Mouse (Mus musculus) limb, embryonic 14.5 days (tissue): Measurements from ENCODE around the gene Lama4. TPM values are rescaled to one million over a fixed set of nuclear protein-coding genes. Genes with fewer than 3 reads are reported as not detected.

ENCODE experiments used
- ATAC-seq: fragments of 200-750 bp; cut with Nextera tagmentation; 2 replicates; pipeline ENCODE4 v1.8.0; 2017; ENCODE audit warnings: low read depth, moderate number of reproducible peaks, moderate TSS enrichment; ENCODE audit not compliant: low FRiP score
- DNase-seq: peaks from one replicate; pipeline ENCODE4 v3.0.0-alpha.2; 2015; ENCODE audit warnings: low spot score
- H3K27ac ChIP-seq: fragments of 300-500 bp; sonication (generic); replicated peaks from 2 replicates; pipeline ENCODE4 v1.5.1; 2014; ENCODE audit warnings: low read depth, mild to moderate bottlenecking, low read length, moderate library complexity, mixed read lengths
- H3K27me3 ChIP-seq: fragments of 300-500 bp; sonication (generic); 2 replicates; pipeline ENCODE4 v1.6.1; 2014; ENCODE audit warnings: low read length, mixed read lengths; ENCODE audit not compliant: control insufficient read depth, insufficient read depth
- H3K36me3 ChIP-seq: fragments of 300-500 bp; sonication (generic); 2 replicates; pipeline ENCODE4 v1.6.1; 2014; ENCODE audit warnings: mild to moderate bottlenecking, low read length, moderate library complexity, mixed read lengths; ENCODE audit not compliant: control insufficient read depth, insufficient read depth
- H3K4me1 ChIP-seq: fragments of 300-500 bp; sonication (generic); 2 replicates; pipeline ENCODE4 v1.6.1; 2014; ENCODE audit warnings: antibody characterized with exemption, low read length, mixed read lengths; ENCODE audit not compliant: control insufficient read depth, insufficient read depth
- H3K4me2 ChIP-seq: fragments of 300-500 bp; sonication (generic); replicated peaks from 2 replicates; pipeline ENCODE4 v1.6.1; 2014; ENCODE audit warnings: low read depth, mild to moderate bottlenecking, low read length, moderate library complexity; ENCODE audit not compliant: severe bottlenecking
- H3K4me3 ChIP-seq: fragments of 300-500 bp; sonication (generic); replicated peaks from 2 replicates; pipeline ENCODE4 v1.5.1; 2014; ENCODE audit warnings: low read length
- H3K9ac ChIP-seq: fragments of 300-500 bp; sonication (generic); 2 replicates; pipeline ENCODE4 v1.6.1; 2014; ENCODE audit warnings: mild to moderate bottlenecking, low read depth, low read length, moderate library complexity; ENCODE audit not compliant: severe bottlenecking
- H3K9me3 ChIP-seq: fragments of 300-500 bp; sonication (generic); 2 replicates; pipeline ENCODE4 v1.6.1; 2016; ENCODE audit warnings: low read length; ENCODE audit not compliant: control insufficient read depth
- POLR2A ChIP-seq: fragments of 200-500 bp; IDR thresholded peaks from 2 replicates; pipeline ENCODE4 v1.8.0; 2012; ENCODE audit warnings: inconsistent platforms, mild to moderate bottlenecking, moderate library complexity, borderline replicate concordance; ENCODE audit not compliant: insufficient read depth, insufficient read length; ENCODE audit errors: extremely low read depth
- WGBS: fragments of 180-500 bp; shearing (Covaris S2); extraction: QIAGEN DNeasy Blood & Tissue Kit; methylation state at CpG from one replicate; pipeline ENCODE4 v1.1.7; 2014; 5-methylcytosine and 5-hydroxymethylcytosine counted together
- polyA plus RNA-seq, 2 experiments: library from polyadenylated mRNA; depleted of rRNA in 1 of 2; stranded (reverse) in 1 of 2; unstranded in 1 of 2; fragments of >200 nt; fragmentation: Nextera tagmentation in 1 of 2; extraction: Ambion mirVana in 1 of 2; gene quantifications; 2 replicates each; pipeline versions ENCODE4 v1.2.1 to v1.2.3; 2012 to 2014

Lama4 gene
- polyA plus RNA-seq, 2 experiments = 72.9 to 88.7 TPM

GRCm38 (mm10) chr10:38969975-38970374 is 4.7 kb downstream of the Lama4 start:
- WGBS = 92% methylated on average over 6 of the region's 6 CpGs
- no peak overlapping the region for H3K4me3 ChIP-seq
- H3K4me1 ChIP-seq = peaks cover 46% of the 10 kb centered on the region
- H3K9me3 ChIP-seq = no peaks in the 10 kb centered on the region
- H3K4me2 ChIP-seq = peak overlapping the region; percentile 66; the same call in 1 of the 2 replicates
- no peak for TF ChIP-seq POLR2A
- H3K27ac ChIP-seq = no peak overlapping the region
- no peak overlapping the region for H3K9ac ChIP-seq
- H3K27me3 ChIP-seq = no peaks in the 10 kb centered on the region
- no peak for DNase-seq
- no peaks in the 10 kb centered on the region for H3K36me3 ChIP-seq
- ATAC-seq = no peak

- Histone ChIP-seq H3K4me3 (no peak overlapping the region), H3K9me3 (no peaks in the 10 kb centered on the region), H3K36me3 (no peaks in the 10 kb centered on the region), H3K4me1 (peaks cover 37% of the 10 kb centered on the region), H3K4me2 (peak overlapping the region; percentile 9; the same call in 1 of the 2 replicates), H3K27me3 (no peaks in the 10 kb centered on the region), H3K9ac (no peak overlapping the region), H3K27ac (peak overlapping the region; percentile 68)
- DNase-seq (no peak), ATAC-seq (no peak)
- TF ChIP-seq POLR2A = no peak
- WGBS = 25% methylated on average over 7 of the region's 7 CpGs
Observed at GRCm38 (mm10) chr10:38972221-38972946, 7.1 kb downstream of the Lama4 start.

DNA sequence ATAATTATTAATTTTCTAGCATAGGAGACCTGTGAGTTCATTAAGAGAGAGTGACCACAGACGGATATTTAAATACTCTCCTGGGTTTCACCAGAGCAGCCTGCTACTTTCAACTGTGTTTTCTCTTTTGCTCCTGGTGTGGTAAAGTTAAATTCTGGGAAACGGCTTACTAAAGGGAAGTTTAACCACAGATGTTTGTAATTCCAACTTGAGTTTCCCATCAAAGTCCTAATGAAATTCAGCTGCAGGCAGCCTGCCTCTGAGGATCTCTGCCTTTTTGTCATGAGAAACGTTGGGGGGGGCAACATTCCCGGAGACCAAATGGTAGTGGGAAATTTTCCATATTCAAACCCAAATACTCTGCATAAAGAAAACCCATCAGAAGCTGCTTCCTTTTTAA is 7.7 kb downstream of the Lama4 start:
- WGBS = 9% methylated on average over 4 of the region's 4 CpGs
- Histone ChIP-seq H3K4me3 (no peak overlapping the region), H3K36me3 (no peaks in the 10 kb centered on the region), H3K27me3 (no peaks in the 10 kb centered on the region), H3K27ac (peak overlapping the region; percentile 68), H3K4me1 (peaks cover 36% of the 10 kb centered on the region), H3K4me2 (peak overlapping the region; percentile 9; the same call in 1 of the 2 replicates), H3K9me3 (no peaks in the 10 kb centered on the region), H3K9ac (no peak overlapping the region)
- DNase-seq = peak; percentile 90
- TF ChIP-seq POLR2A = no peak
- peak; percentile 65; the same call in 1 of the 2 replicates for ATAC-seq

GRCm38 (mm10) chr10:38978195-38978594 is 12.9 kb downstream of the Lama4 start:
- Histone ChIP-seq H3K36me3 (no peaks in the 10 kb centered on the region), H3K4me3 (no peak overlapping the region), H3K4me1 (peaks cover 25% of the 10 kb centered on the region), H3K9ac (no peak overlapping the region), H3K9me3 (no peaks in the 10 kb centered on the region), H3K27me3 (no peaks in the 10 kb centered on the region), H3K27ac (no peak overlapping the region), H3K4me2 (no peak overlapping the region)
- DNase-seq (no peak), ATAC-seq (no peak)
- 44% methylated on average over 1 of the region's 1 CpGs for WGBS
- TF ChIP-seq POLR2A = no peak

DNA sequence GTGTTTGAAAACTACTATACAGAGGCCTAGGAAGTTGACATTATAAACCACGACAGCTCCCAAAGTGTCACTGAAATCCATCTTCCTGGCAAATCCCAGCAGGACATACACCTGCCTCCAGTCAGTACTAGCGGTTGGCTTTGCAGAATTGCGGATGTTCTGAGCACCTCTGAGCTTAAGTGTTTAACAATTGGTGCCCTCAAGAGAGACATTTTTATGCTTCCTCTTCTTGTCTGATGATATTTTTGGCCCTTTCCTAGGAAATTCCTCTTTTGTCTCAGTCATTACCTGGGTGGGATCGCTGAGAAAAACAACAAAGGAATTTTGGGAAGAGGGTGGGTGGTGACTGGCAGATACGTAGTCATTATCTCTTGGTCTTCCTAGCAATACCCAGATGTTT is 14.4 kb downstream of the Lama4 start:
- H3K36me3 ChIP-seq = no peaks in the 10 kb centered on the region
- H3K27ac ChIP-seq = 0 out of 2 replicates have a peak overlapping the region, but pooled peaks have one; percentile 38
- 69% methylated on average over 5 of the region's 5 CpGs for WGBS
- no peak overlapping the region for H3K4me3 ChIP-seq
- no peak overlapping the region for H3K4me2 ChIP-seq
- DNase-seq = no peak
- peaks cover 29% of the 10 kb centered on the region for H3K4me1 ChIP-seq
- no peak for TF ChIP-seq POLR2A
- no peak; the same call in 1 of the 2 replicates for ATAC-seq
- H3K9me3 ChIP-seq = no peaks in the 10 kb centered on the region
- no peaks in the 10 kb centered on the region for H3K27me3 ChIP-seq
- no peak overlapping the region for H3K9ac ChIP-seq

GRCm38 (mm10) chr10:38980980-38981379 is 15.7 kb downstream of the Lama4 start:
- no peak for TF ChIP-seq POLR2A
- ATAC-seq = no peak
- 56% methylated on average over 3 of the region's 3 CpGs for WGBS

More at GRCm38 (mm10) chr10:38980980-38981379, 15.7 kb downstream of the Lama4 start:
- Histone ChIP-seq H3K9me3 (no peaks in the 10 kb centered on the region), H3K4me1 (peaks cover 34% of the 10 kb centered on the region), H3K4me3 (no peak overlapping the region), H3K4me2 (no peak overlapping the region), H3K27me3 (no peaks in the 10 kb centered on the region), H3K27ac (no peak overlapping the region), H3K9ac (no peak overlapping the region), H3K36me3 (no peaks in the 10 kb centered on the region)
- no peak for DNase-seq
